Mouse (Mus musculus): Measurements from ENCODE around the gene Myh3. TPM values are rescaled to one million over a fixed set of nuclear protein-coding genes. Genes with fewer than 3 reads are reported as not detected.

The Myh3 gene
- under 1 TPM in 2 of 4 experiments, not detected in 2; 0.03 TPM for total RNA-seq (2022)

GRCm38 (mm10) chr11:67078000-67078399 is at the start of gene Myh3:
Gene Myh3 (plus strand): TSS chr11:67078300.
- DNase-seq (ENCODE audit: low spot score), result no peak

GRCm38 (mm10) chr11:67030904-67031602 is 47.0 kb upstream of the Myh3 start:
- DNase-seq (ENCODE audit: low spot score), result no peak

- DNase-seq (ENCODE audit: low spot score), result no peak
Observed at GRCm38 (mm10) chr11:67031603-67031915, 46.5 kb upstream of the Myh3 start.

- DNase-seq (ENCODE audit: low spot score), result no peak
Observed at GRCm38 (mm10) chr11:67034775-67035485, 43.2 kb upstream of the Myh3 start.

- DNase-seq (ENCODE audit: low spot score), result no peak
Observed at GRCm38 (mm10) chr11:67036229-67036628, 41.9 kb upstream of the Myh3 start.

- DNase-seq (ENCODE audit: low spot score), result no peak
Observed at GRCm38 (mm10) chr11:67036892-67037291, 41.2 kb upstream of the Myh3 start.

- no peak for DNase-seq (ENCODE audit: low spot score)
Observed at GRCm38 (mm10) chr11:67039799-67040198, 38.3 kb upstream of the Myh3 start.

- DNase-seq (ENCODE audit: low spot score), result no peak
Observed at GRCm38 (mm10) chr11:67040483-67040882, 37.6 kb upstream of the Myh3 start.

- DNase-seq (ENCODE audit: low spot score), result no peak
Observed at GRCm38 (mm10) chr11:67043007-67043406, 35.1 kb upstream of the Myh3 start.

- DNase-seq (ENCODE audit: low spot score), result no peak
Observed at GRCm38 (mm10) chr11:67044959-67045358, 33.1 kb upstream of the Myh3 start.

- DNase-seq (ENCODE audit: low spot score), result no peak
Observed at GRCm38 (mm10) chr11:67047199-67047598, 30.9 kb upstream of the Myh3 start.

- DNase-seq (ENCODE audit: low spot score), result no peak
Observed at GRCm38 (mm10) chr11:67048496-67048895, 29.6 kb upstream of the Myh3 start.

GRCm38 (mm10) chr11:67049256-67049655 is 28.8 kb upstream of the Myh3 start:
- no peak for DNase-seq (ENCODE audit: low spot score)

- no peak for DNase-seq (ENCODE audit: low spot score)
Observed at GRCm38 (mm10) chr11:67051676-67052320, 26.3 kb upstream of the Myh3 start.

GRCm38 (mm10) chr11:67052321-67052952 is 25.7 kb upstream of the Myh3 start, which contains the start of the genes Adprm and Sco1:
Gene Adprm (minus strand): TSS chr11:67052594.
Gene Sco1 (plus strand): TSS chr11:67052670.
- DNase-seq (ENCODE audit: low spot score), result peak; percentile 92

GRCm38 (mm10) chr11:67054754-67055365 is 23.2 kb upstream of the Myh3 start:
- no peak for DNase-seq (ENCODE audit: low spot score)

GRCm38 (mm10) chr11:67061311-67061710 is 16.8 kb upstream of the Myh3 start:
- DNase-seq (ENCODE audit: low spot score), result no peak

GRCm38 (mm10) chr11:67062726-67063125 is 15.4 kb upstream of the Myh3 start:
- DNase-seq (ENCODE audit: low spot score), result no peak

- no peak for DNase-seq (ENCODE audit: low spot score)
Observed at GRCm38 (mm10) chr11:67067741-67068140, 10.4 kb upstream of the Myh3 start.

GRCm38 (mm10) chr11:67072615-67073130 is 5.4 kb upstream of the Myh3 start:
- DNase-seq (ENCODE audit: low spot score), result no peak

- no peak for DNase-seq (ENCODE audit: low spot score)
Observed at GRCm38 (mm10) chr11:67075036-67075435, 3.1 kb upstream of the Myh3 start.

- no peak for DNase-seq (ENCODE audit: low spot score)
Observed at GRCm38 (mm10) chr11:67076781-67077180, 1.3 kb upstream of the Myh3 start.

Measured in heart, adult 8-10 months (tissue).